Mouse (Mus musculus) olfactory bulb, adult 2 months (tissue): ENCODE measurements around the gene Zrsr2.

Experiments used
- CTCF ChIP-seq: fragments of 200-500 bp; IDR thresholded peaks from 2 replicates; pipeline ENCODE4 v1.5.1; 2012; ENCODE audit warnings: low read depth, mild to moderate bottlenecking, low read length, moderate library complexity; ENCODE audit not compliant: insufficient read depth
- POLR2A ChIP-seq: fragments of 200-500 bp; IDR thresholded peaks from 2 replicates; pipeline ENCODE4 v1.6.1; 2012; ENCODE audit warnings: mild to moderate bottlenecking, low read depth, low read length, moderate library complexity; ENCODE audit not compliant: insufficient read depth

- TF ChIP-seq POLR2A: no peak
- no peak for TF ChIP-seq CTCF
These were observed 58.9 kb downstream of the Zrsr2 start for GRCm38 (mm10) chrX:163899431-163900020.
